Comparison of ENCODE assay signal across 17 mouse cellular contexts in the genomic region with DNA sequence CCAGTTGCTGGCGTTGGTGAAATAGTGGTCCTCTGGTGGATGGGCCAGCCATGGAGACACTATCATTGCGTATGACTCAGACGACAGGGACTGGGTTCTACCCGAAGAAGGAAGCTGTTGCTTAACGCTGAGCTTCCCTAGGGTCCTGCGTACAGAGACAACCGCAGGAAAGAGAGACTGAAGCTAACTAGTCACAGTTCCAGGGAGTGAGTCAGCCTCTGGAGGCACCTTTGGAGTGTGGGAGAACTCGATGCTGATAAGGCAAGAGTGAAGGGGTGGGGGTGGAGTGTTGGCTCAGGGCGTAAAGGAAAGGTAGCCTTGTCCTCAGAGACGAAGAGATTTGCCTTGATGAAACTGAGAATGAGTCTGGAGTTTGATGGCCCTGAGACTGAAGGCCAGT. TPM values are rescaled to one million over a fixed set of nuclear protein-coding genes. Genes with fewer than 3 reads are reported as not detected.
DNase-seq lines count a peak whose midpoint lies in the region; ATAC-seq and TF ChIP-seq lines count a peak whose summit lies in the region.
"Had no signal": no experiment of that assay in that cellular context is flagged by ENCODE, and none has a peak within 500 bp of the region (broad histone marks: within the 10 kb centered on the region; RNA-seq: fewer than 3 reads in every experiment).

No protein-coding gene starts in this region.

- no peak for TF ChIP-seq CTCF in small intestine, adult 2 months (IDR thresholded peaks at IDR 0.05; ENCODE audit: extremely low read depth, insufficient read length, insufficient replicate concordance, low read depth, low read length)

- peaks cover 20% of the 10 kb centered on the region for H3K4me1 ChIP-seq in brown adipose tissue, adult 24 weeks (ENCODE audit: control insufficient read depth, insufficient read depth, insufficient read length, low read length)
- H3K4me1 ChIP-seq in liver, embryonic 12.5 days, result peaks cover 52% of the 10 kb centered on the region
- peaks cover 30% of the 10 kb centered on the region; the same call in 1 of the 2 replicates for H3K4me1 ChIP-seq in small intestine, adult 2 months (ENCODE audit: control insufficient read depth, insufficient read depth, insufficient read length, low read length)

- H3K9ac ChIP-seq in liver, embryonic 12.5 days, result peak overlapping the region; percentile 61
- H3K9ac ChIP-seq: forebrain, embryonic 12.5 days; lung, embryonic 15.5 days; neural tube, embryonic 13.5 days had no signal

- intact Hi-C loops in heart, postnatal 25 days (cut with DNase I), result no loop called here

- peak; percentile 92 for ATAC-seq in liver, embryonic 12.5 days
- ATAC-seq: hindbrain, postnatal 0 days had no signal

- TF ChIP-seq POLR2A in small intestine, adult 2 months (IDR thresholded peaks at IDR 0.05; ENCODE audit: low read depth, low read length), result no peak

- H3K4me3 ChIP-seq in brown adipose tissue, adult 24 weeks (ENCODE audit: insufficient read depth, low read depth, low read length), result no peak overlapping the region
- H3K4me3 ChIP-seq in liver, embryonic 12.5 days, result peak overlapping the region; percentile 34
- H3K4me3 ChIP-seq in small intestine, adult 2 months (ENCODE audit: low read depth, low read length), result peak overlapping the region; percentile 22; the same call in 1 of the 2 replicates
- H3K4me3 ChIP-seq: forebrain, embryonic 12.5 days; lung, embryonic 15.5 days; neural tube, embryonic 13.5 days had no signal

- H3K27ac ChIP-seq in brown adipose tissue, adult 24 weeks (replicated peaks; ENCODE audit: low read depth, low read length), result peak overlapping the region; percentile 22
- H3K27ac ChIP-seq in liver, embryonic 12.5 days, result peak overlapping the region; percentile 80
- peak overlapping the region; percentile 82 for H3K27ac ChIP-seq in small intestine, adult 2 months (ENCODE audit: insufficient read depth, low read depth, low read length)
- H3K27ac ChIP-seq: forebrain, embryonic 12.5 days; hindbrain, postnatal 0 days; lung, embryonic 15.5 days; neural tube, embryonic 13.5 days had no signal

- no peaks in the 10 kb centered on the region for H3K9me3 ChIP-seq in liver, embryonic 12.5 days (replicated peaks)
- H3K9me3 ChIP-seq: forebrain, embryonic 12.5 days; G1E; lung, embryonic 15.5 days had no signal

- DNase-seq in heart, adult 11 months, result peak; percentile 92
- no peak for DNase-seq in heart, postnatal 25 days (ENCODE audit: low spot score)
- no peak for DNase-seq in right cerebral cortex, postnatal 25 days
- no peak for DNase-seq in Muller cell, postnatal 12 days (ENCODE audit: inconsistent ontology term)
- DNase-seq in lung, postnatal 25 days (ENCODE audit: low spot score), result no peak
- DNase-seq: B cell, adult 2 months; gastrocnemius, postnatal 10 days; kidney, postnatal 36 days; midbrain, embryonic 14.5 days had no signal

- WGBS in liver, embryonic 12.5 days (ENCODE audit: insufficient replicate concordance), result 12% methylated on average over 10 of the region's 10 CpGs
- WGBS in small intestine, adult 2 months, result 27% methylated on average over 10 of the region's 10 CpGs

- H3K36me3 ChIP-seq in liver, embryonic 12.5 days, result no peaks in the 10 kb centered on the region
- H3K36me3 ChIP-seq in small intestine, adult 2 months (ENCODE audit: control insufficient read depth, insufficient read depth, low read length), result no peaks in the 10 kb centered on the region
- H3K36me3 ChIP-seq: forebrain, embryonic 12.5 days; G1E; lung, embryonic 15.5 days; neural tube, embryonic 13.5 days had no signal

- H3K4me2 ChIP-seq in liver, embryonic 12.5 days, result peak overlapping the region; percentile 63
- H3K4me2 ChIP-seq: forebrain, embryonic 12.5 days; lung, embryonic 15.5 days; neural tube, embryonic 13.5 days had no signal

- no peaks in the 10 kb centered on the region for H3K27me3 ChIP-seq in liver, embryonic 12.5 days (replicated peaks)
- H3K27me3 ChIP-seq in small intestine, adult 2 months (ENCODE audit: control insufficient read depth, insufficient read depth, low read length), result no peaks in the 10 kb centered on the region
- H3K27me3 ChIP-seq: forebrain, embryonic 12.5 days; lung, embryonic 15.5 days; neural tube, embryonic 13.5 days had no signal

RNA-seq across cellular contexts. Expression of a gene that starts 10.0 kb away (rescaled TPM):
- total RNA-seq in heart, postnatal 25 days (2021), result 10 to 100 TPM; 16.6 to 17.7 TPM
- 9.3 and 11.6 TPM in 2 replicates for polyA plus RNA-seq in brown adipose tissue, adult 24 weeks (2012; ENCODE audit: insufficient read depth, insufficient read length, missing spikeins)
- 21.1 and 22.4 TPM in 2 replicates for polyA plus RNA-seq in liver, embryonic 12.5 days (2016; fragmentation: Nextera tagmentation; extraction: Ambion mirVana)
- polyA plus RNA-seq in small intestine, adult 2 months (2012; rRNA removed), result 4.0 and 14.5 TPM in 2 replicates

Comparison
In these comparisons a context has a peak if more than half of its experiments do, and no peak if none do; other contexts are left out.
1. H3K27ac ChIP-seq: peak in every context shown above with its lines; median percentile 82 in small intestine, adult 2 months; 80 in liver, embryonic 12.5 days; 22 in brown adipose tissue, adult 24 weeks.